Mouse (Mus musculus) cerebellum, adult 11-12 months (tissue): ENCODE data around the gene 4933428G20Rik.

Experiments used
- DNase-seq: peaks from one replicate; pipeline ENCODE4 v3.0.0; 2022

Gene 4933428G20Rik

DNA sequence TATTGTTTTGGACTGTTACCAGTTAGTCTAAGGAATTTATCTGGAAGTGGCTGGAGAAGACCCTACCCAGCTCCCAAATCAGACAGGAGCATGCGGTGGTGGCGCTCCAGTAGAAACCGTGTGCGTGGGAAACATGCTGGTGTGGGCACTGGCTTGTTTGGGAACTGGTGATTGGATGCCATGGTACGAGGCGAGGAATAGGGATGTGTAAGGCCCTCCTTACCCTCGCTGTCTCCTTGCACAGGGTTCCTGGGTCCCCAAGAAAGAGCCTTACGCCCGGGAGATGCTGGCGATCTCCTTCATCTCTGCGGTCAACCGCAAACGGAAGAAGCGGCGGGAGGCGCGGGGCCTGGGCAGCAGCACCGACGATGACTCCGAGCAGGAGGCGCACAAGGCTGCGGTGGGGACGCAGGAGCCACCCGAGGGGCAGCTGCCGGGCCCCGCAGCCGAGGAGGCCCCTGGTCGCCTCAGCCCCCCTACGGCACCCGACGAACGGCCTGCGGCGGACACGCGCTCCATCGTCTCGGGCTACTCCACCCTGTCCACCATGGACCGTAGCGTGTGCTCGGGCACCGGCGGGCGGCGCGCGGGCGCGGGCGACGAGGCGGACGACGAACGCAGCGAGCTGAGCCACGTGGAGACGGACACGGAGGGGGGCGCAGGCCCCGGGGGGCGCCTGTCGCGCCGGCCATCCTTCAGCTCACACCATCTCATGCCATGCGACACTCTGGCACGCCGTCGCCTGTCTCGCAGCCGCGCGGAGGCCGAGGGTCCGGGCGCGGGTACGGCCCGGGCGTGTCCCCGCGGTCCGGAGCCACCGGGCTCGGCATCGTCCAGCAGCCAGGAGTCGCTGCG is at the start of gene 4933428G20Rik:
TSS of gene 4933428G20Rik (minus strand) at position 476 of the 855 bp plus-strand sequence.
- DNase-seq = no peak

DNA sequence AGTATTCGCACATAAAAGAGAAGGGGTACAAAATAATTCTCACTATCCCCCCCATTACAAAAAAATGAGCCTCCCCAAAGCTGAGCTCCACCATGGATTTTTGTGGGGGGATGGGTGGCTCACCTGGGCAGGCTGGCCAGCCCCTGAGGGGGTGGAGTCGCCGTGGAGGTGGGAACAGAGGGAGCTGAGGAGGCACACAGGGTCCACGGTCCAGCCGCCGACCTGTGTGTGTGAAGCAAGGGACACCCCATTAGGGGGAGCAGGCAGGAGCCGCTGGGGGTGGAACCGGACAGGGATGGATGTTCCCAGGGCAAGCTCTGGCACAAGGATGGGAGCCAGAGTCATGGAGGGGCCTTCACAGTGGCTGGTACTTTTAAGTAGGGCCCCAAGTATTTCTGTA is 48.6 kb upstream of the 4933428G20Rik start:
- peak; percentile 69 for DNase-seq

DNA sequence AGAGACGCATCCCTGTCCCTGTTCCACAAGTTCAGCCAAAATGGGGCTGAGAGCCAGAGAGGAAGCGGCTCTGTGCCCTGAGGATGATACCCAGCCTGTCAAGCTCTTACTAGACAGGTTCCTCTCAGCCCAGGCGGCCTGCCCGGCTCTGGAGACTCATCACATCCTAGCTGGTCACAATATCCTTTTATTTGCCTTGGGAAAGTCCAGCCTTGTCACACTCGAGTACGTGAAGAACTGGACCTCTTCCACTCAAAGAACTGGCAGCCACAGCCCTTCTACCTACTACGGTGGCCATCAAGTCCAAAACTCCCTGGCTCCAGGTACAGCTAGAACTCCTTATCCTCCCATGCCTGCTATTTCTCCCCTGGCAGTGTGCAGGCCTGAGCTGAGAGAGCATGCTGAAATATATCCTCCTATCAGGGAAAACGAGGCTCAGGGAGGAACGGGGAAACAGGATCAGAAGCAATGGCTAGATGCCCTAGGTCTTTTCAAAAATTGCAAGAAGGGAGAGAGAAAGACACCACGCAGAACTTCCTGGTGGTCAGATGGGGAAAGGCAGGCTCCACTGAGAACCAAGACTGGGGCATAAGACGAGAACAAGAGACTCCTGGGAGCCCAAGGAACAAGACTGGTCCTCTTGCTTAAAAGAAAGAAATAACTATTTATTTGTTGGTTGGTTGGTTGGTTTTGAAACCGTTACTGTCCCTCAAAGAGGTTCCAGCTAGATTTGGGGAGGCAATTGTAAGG is 48.0 kb upstream of the 4933428G20Rik start:
- peak; percentile 74 for DNase-seq

DNA sequence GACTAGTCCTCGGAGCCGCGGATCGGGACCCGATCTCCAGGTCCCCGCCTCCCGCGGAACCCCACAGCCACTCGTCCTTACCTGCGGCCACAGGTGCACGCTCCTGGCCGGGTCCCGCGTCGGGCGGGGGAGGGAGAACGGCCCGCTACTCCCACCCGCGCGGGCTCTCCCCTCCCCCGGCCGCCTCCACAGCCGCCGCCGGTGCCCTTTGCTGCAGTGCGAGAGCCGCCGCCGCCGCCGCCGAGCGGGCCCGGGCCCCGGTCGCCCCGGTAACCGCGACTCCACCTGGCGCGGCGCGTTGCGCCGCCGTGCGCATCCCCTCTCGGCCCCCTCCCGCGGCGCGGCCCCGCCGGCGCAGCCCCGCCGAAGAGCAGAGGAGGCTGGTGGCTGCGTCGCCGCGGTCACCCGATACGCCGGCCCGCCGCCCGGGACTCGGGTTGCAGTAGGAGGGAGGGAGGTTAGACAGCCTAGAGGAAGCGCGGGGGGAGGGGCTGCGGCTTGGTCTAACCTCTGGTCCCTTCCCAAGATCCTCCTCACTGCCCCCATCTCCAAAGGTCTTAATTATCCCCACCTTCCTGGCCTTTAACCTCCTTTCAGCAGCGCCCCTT is 46.8 kb upstream of the 4933428G20Rik start:
- peak; percentile 82 for DNase-seq

DNA sequence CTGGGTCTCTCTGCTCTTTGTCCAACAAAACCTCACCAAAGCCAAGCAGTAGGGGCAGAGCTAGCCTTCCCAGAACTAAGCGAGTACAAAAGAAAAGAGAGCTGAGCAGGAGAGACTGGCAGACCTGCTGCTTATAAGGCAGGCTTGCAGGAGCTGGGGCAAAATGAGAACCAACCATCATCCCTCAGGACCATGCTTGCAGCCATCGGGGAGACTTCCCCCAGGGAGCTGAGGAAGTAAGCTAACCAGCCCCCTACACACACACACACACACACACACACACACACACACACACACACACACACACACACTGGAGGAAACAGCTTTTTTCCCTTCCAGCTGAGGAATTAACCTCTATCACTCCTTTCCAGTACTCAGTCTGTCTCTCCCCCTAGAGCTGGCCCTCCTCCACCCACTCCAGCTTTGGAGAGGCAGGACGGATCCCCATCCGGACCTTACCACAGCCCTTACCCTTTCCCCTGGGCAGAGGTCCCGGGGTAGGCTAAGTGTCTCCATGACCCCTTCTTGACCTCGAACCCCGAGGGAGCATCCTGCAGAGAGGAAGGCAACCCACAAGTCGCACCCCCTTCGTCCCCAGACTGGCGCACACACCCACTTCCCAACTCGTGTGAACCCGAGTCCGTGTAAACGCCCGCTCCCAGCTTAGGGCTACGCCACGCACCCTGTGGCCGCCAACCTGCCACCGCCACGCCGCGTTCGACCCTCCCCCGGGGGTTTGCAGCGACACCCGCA is 45.8 kb upstream of the 4933428G20Rik start:
- peak; percentile 77 for DNase-seq

DNA sequence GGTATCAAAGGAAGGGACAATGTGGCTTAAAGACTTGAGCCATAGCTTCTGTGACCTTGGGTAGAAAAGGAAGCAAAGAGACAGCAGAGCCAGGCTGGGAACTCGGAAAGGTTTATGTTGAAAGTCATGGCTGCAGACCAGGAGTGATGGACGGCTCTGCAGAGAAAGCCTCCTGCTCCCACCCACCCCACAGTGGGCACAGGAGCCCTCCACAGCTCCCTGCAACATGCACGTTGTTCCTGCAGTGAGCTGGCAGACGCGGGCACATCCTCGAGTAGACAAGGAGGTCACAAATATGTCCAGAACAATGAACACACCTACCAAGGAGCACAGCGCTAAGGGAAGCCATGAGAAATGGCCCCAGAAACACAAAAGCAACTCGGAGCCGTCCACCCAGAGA is 43.7 kb upstream of the 4933428G20Rik start:
- peak; percentile 75 for DNase-seq

DNA sequence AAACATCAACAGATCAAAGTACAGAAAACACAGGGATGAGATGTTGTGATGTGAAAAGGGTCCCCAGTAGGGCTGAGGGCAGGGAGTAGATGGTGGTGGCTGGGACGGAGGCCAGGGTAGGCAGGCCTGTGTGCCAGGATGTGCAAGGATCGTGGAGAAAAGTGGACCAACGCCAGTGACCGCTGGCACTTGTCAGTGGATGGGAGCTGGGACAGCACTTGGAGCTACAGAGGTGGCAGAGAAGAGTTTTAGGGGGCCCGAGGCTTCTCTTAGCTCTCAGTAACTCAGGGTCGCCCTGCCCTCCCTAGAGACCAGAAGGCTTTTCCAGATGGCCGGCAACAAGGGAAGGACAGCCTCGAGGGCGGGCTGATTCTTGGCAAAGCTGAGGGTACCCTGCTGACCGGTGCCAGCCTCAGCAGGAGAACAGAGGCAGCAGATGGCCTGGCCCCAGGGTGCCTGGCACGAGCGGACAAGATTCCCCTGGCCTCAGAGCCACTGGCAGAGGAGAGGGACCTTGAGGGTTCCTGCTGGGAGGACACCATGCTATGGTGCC is 43.1 kb upstream of the 4933428G20Rik start:
- peak; percentile 98 for DNase-seq

DNA sequence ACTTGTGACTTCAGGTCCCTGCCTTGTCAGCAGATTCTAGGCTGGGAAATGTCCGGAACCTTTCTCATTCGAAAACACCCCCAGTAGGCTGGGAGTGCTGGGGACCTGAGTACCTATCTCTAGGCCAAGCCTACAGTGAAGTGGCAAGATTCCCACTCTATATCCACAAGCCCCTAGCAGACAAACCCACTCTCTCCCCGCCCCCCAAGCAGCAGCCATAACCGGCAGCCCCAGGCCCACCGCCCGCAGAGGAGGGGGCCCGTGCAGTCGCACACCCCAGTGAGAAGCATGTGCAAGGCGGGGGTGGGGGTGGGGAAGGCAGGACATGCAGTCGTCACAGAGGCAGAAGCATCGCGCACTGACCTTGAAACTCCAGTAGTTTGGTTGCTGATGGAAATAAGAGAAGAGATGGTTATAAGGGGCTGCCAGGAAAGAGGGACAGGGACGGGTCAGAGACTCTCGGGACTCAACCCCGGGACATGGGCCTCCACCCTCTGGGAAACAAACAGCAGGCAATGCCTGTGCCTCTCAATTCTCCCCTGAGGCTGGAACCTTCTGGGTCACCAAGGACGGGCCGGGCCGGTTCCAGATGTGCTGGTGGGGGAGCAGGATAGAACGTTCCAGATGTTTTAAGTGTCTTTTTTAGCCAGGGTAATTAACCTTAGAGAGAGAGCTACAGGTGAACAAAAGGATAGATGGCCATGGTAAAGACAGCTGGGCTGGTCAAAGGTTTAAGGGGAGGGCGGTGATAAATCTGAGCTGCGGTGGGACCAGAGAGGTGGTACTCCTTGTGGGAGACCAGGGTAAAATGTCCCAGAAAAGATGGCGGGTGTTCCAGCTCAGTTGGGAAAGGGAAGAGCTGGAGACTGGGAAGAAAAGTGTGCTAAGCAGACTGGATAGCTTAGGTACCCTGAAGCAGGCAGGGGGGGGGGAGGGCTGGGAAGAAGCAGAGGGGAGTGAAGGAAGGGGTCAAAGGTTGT is 42.3 kb upstream of the 4933428G20Rik start:
- DNase-seq = peak; percentile 75

DNA sequence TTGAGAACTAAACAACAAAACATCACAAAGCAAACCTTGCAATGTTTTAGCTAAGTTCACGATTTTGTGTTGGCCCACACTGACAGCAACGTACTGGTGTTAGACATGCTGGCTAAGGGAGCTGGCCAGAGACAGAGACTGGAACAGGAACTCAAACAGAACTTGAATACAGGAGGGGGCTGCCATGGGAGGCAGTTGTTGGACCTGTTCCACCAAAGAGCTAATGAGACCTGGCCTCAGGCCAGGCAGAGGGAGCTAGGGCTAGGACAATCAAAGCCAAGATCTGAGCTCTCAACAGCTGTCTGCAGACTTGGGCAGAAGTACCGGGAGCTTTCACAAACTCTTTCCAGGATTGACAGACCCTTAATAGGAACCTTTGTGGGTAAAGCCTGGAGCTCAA is 40.5 kb upstream of the 4933428G20Rik start:
- DNase-seq = peak; percentile 71

DNA sequence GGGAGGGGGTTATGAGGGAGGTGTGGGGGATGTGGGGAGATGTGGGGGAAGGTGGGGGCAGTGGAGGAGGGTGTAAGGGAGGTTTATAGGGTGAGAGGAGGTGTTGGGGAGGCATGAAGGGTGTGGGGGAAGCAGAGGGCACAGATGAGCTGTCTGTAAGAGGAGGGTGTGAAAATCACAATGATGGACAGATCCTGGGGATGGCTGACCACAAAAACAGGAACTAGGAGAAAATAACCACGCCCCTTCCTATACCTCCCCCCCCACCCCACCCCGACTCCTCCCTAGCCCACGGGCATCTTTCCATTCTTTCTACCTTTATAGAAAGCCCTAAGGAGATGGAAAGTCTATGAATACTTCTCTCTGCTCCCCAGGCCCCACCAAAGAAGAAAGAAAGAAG is 40.0 kb upstream of the 4933428G20Rik start:
- DNase-seq = no peak

DNA sequence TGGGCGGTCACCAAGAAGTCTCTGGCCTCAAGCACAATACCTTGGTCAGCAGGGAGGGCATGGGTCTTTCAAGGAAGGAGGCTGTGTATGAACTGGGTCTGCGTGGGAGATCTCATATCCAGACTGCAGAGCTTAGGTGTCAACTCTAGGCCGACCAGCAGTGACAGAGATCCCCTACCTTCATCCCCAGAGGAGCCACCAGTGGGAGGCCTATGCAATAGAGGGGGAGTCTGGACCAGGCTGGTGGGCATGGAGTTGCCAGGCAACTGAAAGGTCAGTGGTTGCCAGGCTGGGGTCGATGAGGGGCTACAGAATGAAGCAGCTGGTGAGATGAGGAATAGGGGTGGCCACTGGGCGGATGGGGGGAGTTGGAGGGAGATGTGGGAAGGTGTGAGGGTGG is 39.5 kb upstream of the 4933428G20Rik start:
- DNase-seq = no peak

DNA sequence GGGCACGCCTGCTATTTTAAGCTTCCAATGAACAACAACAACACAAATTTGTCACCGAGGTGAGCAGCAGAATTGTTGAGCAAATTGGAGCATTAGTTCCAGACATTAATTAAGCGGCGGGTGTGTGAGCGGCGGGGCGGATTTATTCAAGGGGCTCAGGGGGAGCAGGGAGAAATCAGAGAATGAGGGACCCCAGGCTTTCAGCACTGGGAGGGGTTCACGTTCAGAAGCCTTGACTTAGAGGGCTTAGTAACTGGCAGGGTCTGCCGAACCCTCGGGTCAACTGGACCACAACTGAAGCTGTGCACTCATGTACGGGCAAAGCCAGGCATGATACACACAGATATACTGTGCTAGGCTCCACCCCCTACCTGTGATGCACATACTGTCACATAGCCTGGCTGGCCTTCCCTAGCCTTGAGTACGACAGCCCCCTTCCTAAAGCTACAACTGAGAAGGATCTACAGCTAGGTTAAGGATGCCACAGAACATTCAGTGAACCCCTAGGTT is 37.5 kb upstream of the 4933428G20Rik start:
- DNase-seq = peak; percentile 74

DNA sequence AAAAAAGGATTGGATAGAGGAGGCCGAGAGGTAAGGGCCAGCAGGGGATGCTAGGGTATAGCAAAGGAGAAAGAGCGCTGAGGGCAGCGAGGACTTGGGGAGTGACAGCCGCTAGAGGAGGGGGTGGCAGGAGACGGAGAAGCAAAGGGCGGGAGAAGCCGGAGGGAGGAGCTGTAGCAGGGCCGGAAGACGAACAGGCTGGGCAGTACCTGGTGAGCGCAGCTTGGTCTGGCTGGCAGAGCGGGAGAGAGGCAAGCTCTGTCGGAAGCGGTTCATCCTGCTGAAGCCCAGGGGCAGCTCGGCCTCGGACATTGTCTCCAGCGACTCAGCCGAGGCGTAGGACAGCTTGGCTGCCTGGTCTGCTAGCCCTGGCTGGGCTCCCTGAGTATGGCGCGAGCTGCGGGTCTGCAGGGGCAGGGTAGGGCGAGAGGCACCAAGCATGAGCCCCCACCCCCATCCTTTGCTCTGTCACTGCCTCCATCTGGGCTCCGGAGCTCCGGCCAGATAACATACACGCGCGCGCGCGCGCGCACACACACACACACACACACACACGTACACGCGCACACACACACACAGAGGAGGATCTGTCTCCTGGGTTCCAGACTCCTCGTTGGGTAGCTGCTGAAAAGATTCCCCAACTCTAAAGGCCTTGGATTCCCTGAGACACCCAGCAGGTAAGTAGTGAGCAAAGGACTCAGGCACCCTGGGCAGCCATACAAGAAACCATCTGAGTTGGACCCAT is 36.9 kb upstream of the 4933428G20Rik start:
- peak; percentile 95 for DNase-seq

DNA sequence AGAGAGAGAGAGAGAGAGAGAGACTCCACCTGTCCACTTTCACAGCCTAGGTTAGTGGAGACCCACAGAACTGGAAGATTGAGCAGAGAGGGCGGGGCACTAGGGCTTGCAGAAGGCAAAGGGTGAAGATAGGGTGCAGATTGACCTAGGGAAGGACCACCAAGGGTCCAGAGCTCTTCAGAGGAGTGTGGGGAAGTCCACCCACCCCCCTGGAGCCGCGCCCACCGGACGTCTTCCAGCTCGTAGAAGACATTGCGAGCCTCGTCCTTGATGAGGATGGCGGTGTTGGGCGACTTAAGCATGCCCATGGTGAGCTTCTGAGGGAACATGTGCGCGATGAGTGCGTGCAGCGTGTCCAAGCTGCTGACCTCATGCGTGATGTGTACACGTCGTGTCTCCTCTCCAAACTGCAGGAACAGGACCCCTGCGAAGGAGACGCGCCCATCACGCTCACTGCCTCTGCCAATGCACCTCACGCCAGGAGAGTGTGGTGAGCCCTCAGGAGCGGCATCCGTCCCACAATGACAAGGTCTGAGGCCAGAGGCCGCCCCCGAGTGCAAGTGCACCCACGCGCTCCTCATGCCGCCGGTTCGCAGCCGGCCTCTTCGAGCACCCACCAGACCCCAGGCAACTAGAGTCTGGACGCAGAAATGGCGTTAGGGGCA is 36.1 kb upstream of the 4933428G20Rik start:
- DNase-seq = peak; percentile 80

DNA sequence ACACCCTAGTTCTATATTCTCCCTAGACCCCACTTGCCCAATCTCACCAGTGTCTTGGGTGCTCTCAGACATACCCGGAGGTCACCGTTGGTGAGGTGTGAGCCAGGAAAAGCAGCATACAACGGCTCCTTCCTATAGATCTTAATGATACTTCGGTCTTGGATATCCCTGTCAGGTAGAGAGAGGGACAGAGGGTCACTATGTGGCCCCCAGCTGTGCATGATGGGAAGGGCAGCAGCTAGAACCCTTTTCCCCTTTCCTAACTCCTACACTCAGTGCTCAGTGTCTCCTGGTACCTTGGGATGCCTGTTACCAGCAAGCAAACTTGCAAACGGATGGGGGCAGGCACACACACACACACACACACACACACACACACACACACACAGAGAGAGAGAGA is 35.5 kb upstream of the 4933428G20Rik start:
- DNase-seq = no peak

DNA sequence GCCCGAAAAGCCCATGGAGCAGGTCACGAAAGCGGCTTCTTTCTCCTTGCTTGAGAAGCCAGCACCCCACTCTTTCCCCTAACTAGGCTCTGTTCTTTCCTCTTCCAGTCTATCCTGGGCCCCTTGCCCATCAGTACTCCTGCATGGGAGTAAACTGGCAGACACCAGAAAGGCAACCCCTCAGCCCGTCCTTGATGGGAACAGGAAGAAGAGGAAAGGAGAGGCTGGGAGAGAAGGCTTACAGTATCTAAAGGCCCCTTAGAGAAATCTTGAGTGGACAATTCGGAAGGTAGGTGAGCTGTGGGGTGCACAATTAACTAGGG is 35.1 kb upstream of the 4933428G20Rik start:
- DNase-seq = peak; percentile 62

DNA sequence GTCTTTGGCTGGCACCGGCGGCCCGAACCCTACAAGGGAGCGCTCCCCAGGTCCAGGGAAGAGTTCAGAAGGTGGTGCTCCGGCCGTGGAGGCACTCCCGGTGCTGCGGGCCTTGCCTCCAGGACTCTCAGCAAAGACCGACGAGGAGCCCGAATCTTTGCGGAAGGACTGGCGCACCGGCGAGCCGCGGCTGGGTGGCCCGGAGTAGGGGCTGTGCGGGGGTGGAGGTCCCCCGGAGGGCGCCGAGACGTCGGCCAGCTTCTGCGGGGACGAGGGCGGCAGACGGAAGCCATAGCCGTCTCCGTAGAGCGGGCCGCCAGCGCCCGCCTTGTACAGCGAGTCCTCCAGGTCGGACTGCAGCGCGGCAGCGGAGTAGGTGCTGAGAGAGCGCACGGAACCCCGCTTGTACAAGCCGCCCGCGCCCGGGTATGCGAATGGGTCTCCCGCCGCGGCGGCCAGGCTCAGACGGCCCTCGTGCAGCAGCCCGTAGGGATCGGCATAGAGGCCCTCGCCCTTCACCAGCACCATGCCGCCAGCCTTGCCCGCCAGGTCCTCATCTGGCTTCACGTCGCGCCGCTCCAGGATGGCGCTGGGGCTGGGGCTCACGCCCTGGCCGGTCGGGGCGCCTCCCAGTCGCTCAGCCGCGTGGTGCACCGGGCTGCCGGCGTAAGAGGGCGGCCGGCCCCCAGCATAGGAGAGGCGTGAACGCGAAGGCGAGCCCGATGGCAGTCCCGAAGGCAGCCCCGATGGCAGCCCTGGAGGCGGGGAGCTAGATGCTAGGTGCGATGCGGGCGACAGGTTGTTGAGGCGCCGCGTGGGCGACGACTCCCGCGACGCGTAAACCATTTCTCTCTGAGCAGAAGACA is 34.5 kb upstream of the 4933428G20Rik start:
- DNase-seq = peak; percentile 60

DNA sequence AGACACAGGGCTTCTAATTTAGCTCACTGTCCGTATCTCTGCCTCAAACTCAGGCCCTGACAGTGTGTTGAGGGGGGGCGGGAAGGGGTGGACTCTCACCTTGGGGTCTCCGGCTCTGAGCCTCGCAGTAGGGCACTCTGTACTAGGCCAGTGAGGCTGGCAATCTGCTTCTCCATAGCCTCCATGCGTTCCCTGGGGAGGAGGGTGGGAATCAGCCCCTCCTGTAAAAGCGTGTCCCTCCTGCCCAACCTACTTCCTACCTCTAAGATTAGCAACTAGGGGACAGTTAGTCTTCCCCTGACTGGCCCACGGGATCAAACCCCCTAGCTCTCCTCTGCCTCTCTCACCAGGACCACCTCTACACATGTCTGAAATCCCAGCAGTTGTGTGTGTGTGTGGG is 33.5 kb upstream of the 4933428G20Rik start:
- peak; percentile 57 for DNase-seq
